Mouse (Mus musculus): ENCODE results near the gene Fmo1. TPM values are rescaled to one million over a fixed set of nuclear protein-coding genes. Genes with fewer than 3 reads are reported as not detected.
"Not testable (repeated sequence)": the region's sequence is repeated elsewhere in the genome, so short reads cannot be mapped to it uniquely, and the experiment has no call there.

Gene Fmo1
- polyA plus RNA-seq, 1 experiment from 2014 or later: 5.0 TPM

- no peak for DNase-seq (ENCODE audit: low spot score)
- Histone ChIP-seq H3K9me3 (ENCODE audit: control insufficient read depth, low read length) (no peaks in the 10 kb centered on the region), H3K27me3 (ENCODE audit: control insufficient read depth, insufficient read depth, low read length) (no peaks in the 10 kb centered on the region), H3K27ac (ENCODE audit: low read depth, low read length) (no peak overlapping the region), H3K4me1 (ENCODE audit: control insufficient read depth, insufficient read depth, low read length) (no peaks in the 10 kb centered on the region), H3K4me2 (ENCODE audit: low read depth) (no peak overlapping the region), H3K4me3 (ENCODE audit: low read depth, low read length) (no peak overlapping the region), H3K36me3 (ENCODE audit: control insufficient read depth, insufficient read depth, low read length) (no peaks in the 10 kb centered on the region), H3K9ac (ENCODE audit: low read length) (no peak overlapping the region)
- ATAC-seq (ENCODE audit: insufficient read depth, low FRiP score, low TSS enrichment): no peak
- 69% methylated on average over 7 of the region's 7 CpGs for WGBS
Observed at GRCm38 (mm10) chr1:162792306-162793044, 73.9 kb downstream of the Fmo1 start.

GRCm38 (mm10) chr1:162785222-162785621 lies 81.2 kb downstream of the Fmo1 start:
- H3K27me3 ChIP-seq (ENCODE audit: control insufficient read depth, insufficient read depth, low read length): no peaks in the 10 kb centered on the region
- ATAC-seq (ENCODE audit: insufficient read depth, low FRiP score, low TSS enrichment): no peak
- H3K4me2 ChIP-seq (ENCODE audit: low read depth): no peak overlapping the region
- no peak overlapping the region for H3K27ac ChIP-seq (ENCODE audit: low read depth, low read length)
- no peak overlapping the region for H3K4me3 ChIP-seq (ENCODE audit: low read depth, low read length)
- H3K9ac ChIP-seq (ENCODE audit: low read length): no peak overlapping the region
- H3K9me3 ChIP-seq (ENCODE audit: control insufficient read depth, low read length): no peaks in the 10 kb centered on the region
- no peaks in the 10 kb centered on the region for H3K4me1 ChIP-seq (ENCODE audit: control insufficient read depth, insufficient read depth, low read length)
- 83% methylated on average over 4 of the region's 4 CpGs for WGBS
- no peak for DNase-seq (ENCODE audit: low spot score)
- no peaks in the 10 kb centered on the region for H3K36me3 ChIP-seq (ENCODE audit: control insufficient read depth, insufficient read depth, low read length)

- ATAC-seq (ENCODE audit: insufficient read depth, low FRiP score, low TSS enrichment) (no peak), DNase-seq (ENCODE audit: low spot score) (no peak)
- H3K27ac ChIP-seq (ENCODE audit: low read depth, low read length): no peak overlapping the region
- H3K4me3 ChIP-seq (ENCODE audit: low read depth, low read length): no peak overlapping the region
- no peaks in the 10 kb centered on the region for H3K36me3 ChIP-seq (ENCODE audit: control insufficient read depth, insufficient read depth, low read length)
- WGBS: 91% methylated on average over 7 of the region's 7 CpGs
- no peak overlapping the region for H3K4me2 ChIP-seq (ENCODE audit: low read depth)
- H3K27me3 ChIP-seq (ENCODE audit: control insufficient read depth, insufficient read depth, low read length): no peaks in the 10 kb centered on the region
- H3K9ac ChIP-seq (ENCODE audit: low read length): no peak overlapping the region
- no peaks in the 10 kb centered on the region for H3K9me3 ChIP-seq (ENCODE audit: control insufficient read depth, low read length)
- H3K4me1 ChIP-seq (ENCODE audit: control insufficient read depth, insufficient read depth, low read length): no peaks in the 10 kb centered on the region
Observed at GRCm38 (mm10) chr1:162783669-162784248, 82.7 kb downstream of the Fmo1 start.

GRCm38 (mm10) chr1:162781035-162781434 lies 85.4 kb downstream of the Fmo1 start:
- H3K4me1 ChIP-seq (ENCODE audit: control insufficient read depth, insufficient read depth, low read length); DNase-seq (ENCODE audit: low spot score); H3K27me3 ChIP-seq (ENCODE audit: control insufficient read depth, insufficient read depth, low read length); ATAC-seq (ENCODE audit: insufficient read depth, low FRiP score, low TSS enrichment); H3K27ac ChIP-seq (ENCODE audit: low read depth, low read length); H3K4me3 ChIP-seq (ENCODE audit: low read depth, low read length); H3K9me3 ChIP-seq (ENCODE audit: control insufficient read depth, low read length); H3K36me3 ChIP-seq (ENCODE audit: control insufficient read depth, insufficient read depth, low read length); H3K4me2 ChIP-seq (ENCODE audit: low read depth); H3K9ac ChIP-seq (ENCODE audit: low read length): not testable (repeated sequence)
- 83% methylated on average over 2 of the region's 2 CpGs for WGBS

Other genes starting within 250 kb of the Fmo1 start
- gene Myoc, start 227.5 kb downstream of the Fmo1 start, polyA plus RNA-seq (2014; fragmentation: Nextera tagmentation; extraction: Ambion mirVana): not detected in 2 replicates
- not detected in 2 replicates for gene Myocos, start 208.4 kb downstream of the Fmo1 start, polyA plus RNA-seq (2014; fragmentation: Nextera tagmentation; extraction: Ambion mirVana)
- gene Prrc2c, start 126.1 kb downstream of the Fmo1 start, polyA plus RNA-seq (2014; fragmentation: Nextera tagmentation; extraction: Ambion mirVana): 142 and 145 TPM in 2 replicates
- 0.28 and 0.65 TPM in 2 replicates for gene Fmo4, start 52.6 kb downstream of the Fmo1 start, polyA plus RNA-seq (2014; fragmentation: Nextera tagmentation; extraction: Ambion mirVana)
- gene Fmo2, start 32.1 kb upstream of the Fmo1 start, polyA plus RNA-seq (2014; fragmentation: Nextera tagmentation; extraction: Ambion mirVana): 0.19 TPM in 1 of 2 replicates, not detected in the other
- not detected in 2 replicates for gene Fmo6, start 70.9 kb upstream of the Fmo1 start, polyA plus RNA-seq (2014; fragmentation: Nextera tagmentation; extraction: Ambion mirVana)
- gene Fmo3, start 117.9 kb upstream of the Fmo1 start, polyA plus RNA-seq (2014; fragmentation: Nextera tagmentation; extraction: Ambion mirVana): not detected in 2 replicates
- not detected in 2 replicates for gene Mroh9, start 219.1 kb upstream of the Fmo1 start, polyA plus RNA-seq (2014; fragmentation: Nextera tagmentation; extraction: Ambion mirVana)